Mouse (Mus musculus) liver, embryonic 14.5 days (tissue): ENCODE measurements around the gene Slc12a9. TPM values are rescaled to one million over a fixed set of nuclear protein-coding genes. Genes with fewer than 3 reads are reported as not detected.
A peak's percentile ranks its signal among the peaks of the same experiment; 100 is the strongest.

Source experiments
- ATAC-seq: fragments of 200-750 bp; cut with Nextera tagmentation; 2 replicates; pipeline ENCODE4 v1.8.0; 2017; ENCODE audit warnings: moderate number of reproducible peaks, mild to moderate bottlenecking, moderate library complexity; ENCODE audit not compliant: insufficient read depth
- DNase-seq, 3 experiments: peaks; one replicate each; pipeline ENCODE4 v3.0.0-alpha.2; 2012 to 2013; ENCODE audit warnings: low read depth in 3 of 3, low spot score in 3 of 3
- H3K27ac ChIP-seq: fragments of 300-500 bp; sonication (generic); 2 replicates; pipeline ENCODE4 v1.5.1; 2014; ENCODE audit warnings: moderate library complexity, mild to moderate bottlenecking, control low read depth, inconsistent platforms
- H3K27me3 ChIP-seq: fragments of 300-500 bp; sonication (generic); 2 replicates; pipeline ENCODE4 v1.6.1; 2014; ENCODE audit warnings: mild to moderate bottlenecking, low read length, moderate library complexity; ENCODE audit not compliant: control insufficient read depth, insufficient read depth
- H3K36me3 ChIP-seq: fragments of 300-500 bp; sonication (generic); replicated peaks from 2 replicates; pipeline ENCODE4 v1.6.1; 2014; ENCODE audit warnings: low read depth; ENCODE audit not compliant: control insufficient read depth, insufficient read depth
- H3K4me1 ChIP-seq, 2 experiments: fragments of 200-500 bp in 1 of 2; fragments of 300-500 bp in 1 of 2; sonication (generic) in 1 of 2; replicated peaks; 2 replicates each; pipeline ENCODE4 v1.6.1; 2012 to 2014; ENCODE audit warnings: antibody characterized with exemption in 1 of 2, inconsistent platforms in 1 of 2, low read length in 1 of 2; ENCODE audit not compliant: control insufficient read depth in 2 of 2, insufficient read depth in 2 of 2
- H3K4me2 ChIP-seq: fragments of 300-500 bp; sonication (generic); 2 replicates; pipeline ENCODE4 v1.6.1; 2014; ENCODE audit warnings: low read depth, mild to moderate bottlenecking, control low read depth, moderate library complexity
- H3K4me3 ChIP-seq, 2 experiments: fragments of 200-500 bp in 1 of 2; fragments of 300-500 bp in 1 of 2; sonication (generic) in 1 of 2; 2 replicates each; pipeline ENCODE4 v1.5.1; 2012 to 2014; ENCODE audit warnings: low read depth in 2 of 2, low read length in 2 of 2, mild to moderate bottlenecking in 2 of 2, control low read depth in 1 of 2, inconsistent platforms in 1 of 2, moderate library complexity in 1 of 2; ENCODE audit not compliant: insufficient read depth in 1 of 2
- H3K9ac ChIP-seq: fragments of 300-500 bp; sonication (generic); replicated peaks from 2 replicates; pipeline ENCODE4 v1.6.1; 2014; ENCODE audit warnings: mild to moderate bottlenecking, control low read depth, moderate library complexity
- H3K9me3 ChIP-seq: fragments of 300-500 bp; sonication (generic); 2 replicates; pipeline ENCODE4 v1.6.1; 2016; ENCODE audit warnings: low read length, mixed read lengths; ENCODE audit not compliant: control insufficient read depth
- CTCF ChIP-seq: IDR thresholded peaks from 2 replicates; pipeline ENCODE4 v1.5.1; 2016; ENCODE audit warnings: antibody characterized with exemption, low read depth, control low read depth
- EP300 ChIP-seq: IDR thresholded peaks from 2 replicates; pipeline ENCODE4 v1.6.1; 2016; ENCODE audit warnings: antibody characterized with exemption, low read depth
- WGBS: fragments of 180-500 bp; shearing (Covaris S2); extraction: QIAGEN DNeasy Blood & Tissue Kit; methylation state at CpG from one replicate; pipeline ENCODE4 v1.1.7; 2014; ENCODE audit not compliant: insufficient replicate concordance; 5-methylcytosine and 5-hydroxymethylcytosine counted together
- microRNA-seq: library from miRNA; unstranded; fragments of <30 nt; microRNA quantifications from one replicate; pipeline ENCODE4, GENCODE M21; 2016
- polyA plus RNA-seq, 2 experiments: library from polyadenylated mRNA; depleted of rRNA in 1 of 2; stranded (reverse) in 1 of 2; unstranded in 1 of 2; fragments of >200 nt; fragmentation: Nextera tagmentation in 1 of 2; extraction: Ambion mirVana in 1 of 2; gene quantifications; 2 replicates each; pipeline versions ENCODE4 v1.2.1 to v1.2.3; 2012 to 2014

Slc12a9 gene
- polyA plus RNA-seq, 2 experiments = 1.2 to 2.2 TPM

- Histone ChIP-seq H3K27ac (no peak overlapping the region), H3K27me3 (no peaks in the 10 kb centered on the region), H3K9me3 (no peaks in the 10 kb centered on the region), H3K4me1 (peaks cover 2 to 13% of the 10 kb centered on the region in 2 experiments; a peak in 2 of 4 replicates), H3K4me2 (no peak overlapping the region), H3K4me3 (no peak overlapping the region), H3K36me3 (no peaks in the 10 kb centered on the region), H3K9ac (no peak overlapping the region)
- DNase-seq (no peak), ATAC-seq (no peak)
- TF ChIP-seq CTCF (no peak), EP300 (no peak)
- WGBS = 19% methylated on average over 15 of the region's 18 CpGs
Measured at GRCm38 (mm10) chr5:137268131-137268910, 65.1 kb downstream of the Slc12a9 start.

- WGBS = 49% methylated on average over 11 of the region's 11 CpGs
- Histone ChIP-seq H3K9me3 (no peaks in the 10 kb centered on the region), H3K4me2 (peak overlapping the region; percentile 4; the same call in 1 of the 2 replicates), H3K4me3 (no peak overlapping the region), H3K36me3 (no peaks in the 10 kb centered on the region), H3K9ac (no peak overlapping the region), H3K27me3 (no peaks in the 10 kb centered on the region), H3K4me1 (peaks cover 2 to 13% of the 10 kb centered on the region in 2 experiments; a peak in 2 of 4 replicates), H3K27ac (no peak overlapping the region)
- ATAC-seq = peak; percentile 31; the same call in 1 of the 2 replicates
- no peak for DNase-seq
- TF ChIP-seq CTCF (no peak), EP300 (no peak)
Measured at GRCm38 (mm10) chr5:137264787-137265186, 68.6 kb downstream of the Slc12a9 start.

Small RNAs within 50 kb of the gene (microRNA-seq; reads per million reads assigned to microRNA genes)
- not detected for gene Mir7036
- gene Mir8116 = 1.3 reads per million

Other genes with a start within 250 kb of the Slc12a9 start
- 3.7 and 5.4 TPM in 2 replicates for gene Trim56, start 217.4 kb downstream of the Slc12a9 start, polyA plus RNA-seq (2012; rRNA removed)
- 7.8 and 8.4 TPM in 2 replicates for gene Trim56, start 217.4 kb downstream of the Slc12a9 start, polyA plus RNA-seq (2014; fragmentation: Nextera tagmentation; extraction: Ambion mirVana)
- gene Muc3, start 184.3 kb downstream of the Slc12a9 start, polyA plus RNA-seq (2012; rRNA removed) = not detected in 2 replicates
- not detected in 2 replicates for gene Muc3, start 184.3 kb downstream of the Slc12a9 start, polyA plus RNA-seq (2014; fragmentation: Nextera tagmentation; extraction: Ambion mirVana)
- gene Muc3a, start 121.2 kb downstream of the Slc12a9 start, polyA plus RNA-seq (2012; rRNA removed) = 0.06 TPM in 2 replicates
- not detected in 2 replicates for gene Muc3a, start 121.2 kb downstream of the Slc12a9 start, polyA plus RNA-seq (2014; fragmentation: Nextera tagmentation; extraction: Ambion mirVana)
- gene Ache, start 46.1 kb downstream of the Slc12a9 start, polyA plus RNA-seq (2012; rRNA removed) = 18.1 and 20.5 TPM in 2 replicates
- 12.4 and 16.6 TPM in 2 replicates for gene Ache, start 46.1 kb downstream of the Slc12a9 start, polyA plus RNA-seq (2014; fragmentation: Nextera tagmentation; extraction: Ambion mirVana)
- gene Ufsp1, start 39.0 kb downstream of the Slc12a9 start, polyA plus RNA-seq (2012; rRNA removed) = 8.2 and 9.4 TPM in 2 replicates
- gene Ufsp1, start 39.0 kb downstream of the Slc12a9 start, polyA plus RNA-seq (2014; fragmentation: Nextera tagmentation; extraction: Ambion mirVana) = 6.3 and 7.9 TPM in 2 replicates
- 64.1 and 93.4 TPM in 2 replicates for gene Srrt, start 25.9 kb downstream of the Slc12a9 start, polyA plus RNA-seq (2012; rRNA removed)
- gene Srrt, start 25.9 kb downstream of the Slc12a9 start, polyA plus RNA-seq (2014; fragmentation: Nextera tagmentation; extraction: Ambion mirVana) = 50.2 and 56.0 TPM in 2 replicates
- 6.7 and 7.2 TPM in 2 replicates for gene Trip6, start 19.2 kb downstream of the Slc12a9 start, polyA plus RNA-seq (2012; rRNA removed)
- 4.9 and 6.4 TPM in 2 replicates for gene Trip6, start 19.2 kb downstream of the Slc12a9 start, polyA plus RNA-seq (2014; fragmentation: Nextera tagmentation; extraction: Ambion mirVana)
- gene Ephb4, start 16.5 kb upstream of the Slc12a9 start, polyA plus RNA-seq (2012; rRNA removed) = 7.8 and 8.2 TPM in 2 replicates
- 5.7 and 6.6 TPM in 2 replicates for gene Ephb4, start 16.5 kb upstream of the Slc12a9 start, polyA plus RNA-seq (2014; fragmentation: Nextera tagmentation; extraction: Ambion mirVana)
- 0.19 and 0.22 TPM in 2 replicates for gene Zan, start 143.5 kb upstream of the Slc12a9 start, polyA plus RNA-seq (2012; rRNA removed)
- gene Zan, start 143.5 kb upstream of the Slc12a9 start, polyA plus RNA-seq (2014; fragmentation: Nextera tagmentation; extraction: Ambion mirVana) = 0.06 and 0.13 TPM in 2 replicates
- gene Pop7, start 168.9 kb upstream of the Slc12a9 start, polyA plus RNA-seq (2012; rRNA removed) = 25.3 and 29.2 TPM in 2 replicates
- 34.6 and 36.5 TPM in 2 replicates for gene Pop7, start 168.9 kb upstream of the Slc12a9 start, polyA plus RNA-seq (2014; fragmentation: Nextera tagmentation; extraction: Ambion mirVana)
- gene Gigyf1, start 185.0 kb upstream of the Slc12a9 start, polyA plus RNA-seq (2012; rRNA removed) = 4.6 and 5.7 TPM in 2 replicates
- 2.1 and 2.8 TPM in 2 replicates for gene Gigyf1, start 185.0 kb upstream of the Slc12a9 start, polyA plus RNA-seq (2014; fragmentation: Nextera tagmentation; extraction: Ambion mirVana)
- gene Epo, start 199.6 kb upstream of the Slc12a9 start, polyA plus RNA-seq (2012; rRNA removed) = 0.40 and 0.47 TPM in 2 replicates
- gene Epo, start 199.6 kb upstream of the Slc12a9 start, polyA plus RNA-seq (2014; fragmentation: Nextera tagmentation; extraction: Ambion mirVana) = 0.62 and 0.85 TPM in 2 replicates
- gene Gnb2, start 199.9 kb upstream of the Slc12a9 start, polyA plus RNA-seq (2012; rRNA removed) = 211 and 215 TPM in 2 replicates
- 151 and 157 TPM in 2 replicates for gene Gnb2, start 199.9 kb upstream of the Slc12a9 start, polyA plus RNA-seq (2014; fragmentation: Nextera tagmentation; extraction: Ambion mirVana)
- 0.15 TPM in 1 of 2 replicates, not detected in the other for gene Actl6b, start 219.9 kb upstream of the Slc12a9 start, polyA plus RNA-seq (2012; rRNA removed)
- not detected in 2 replicates for gene Actl6b, start 219.9 kb upstream of the Slc12a9 start, polyA plus RNA-seq (2014; fragmentation: Nextera tagmentation; extraction: Ambion mirVana)
- gene Tfr2, start 236.2 kb upstream of the Slc12a9 start, polyA plus RNA-seq (2012; rRNA removed) = 45.7 and 49.5 TPM in 2 replicates
- 37.6 and 41.1 TPM in 2 replicates for gene Tfr2, start 236.2 kb upstream of the Slc12a9 start, polyA plus RNA-seq (2014; fragmentation: Nextera tagmentation; extraction: Ambion mirVana)